Mouse (Mus musculus) hindbrain, embryonic 15.5 days (tissue): ENCODE measurements at regions not wholly inside any gene's neighbourhood (a gene's known extent, or its start where the extent isn't known, plus 50 kb on each side); places are given as distances from the start of the nearest gene placed in this dataset.

Experiments used
- ATAC-seq: fragments of 200-750 bp; cut with Nextera tagmentation; 2 replicates; pipeline ENCODE4 v1.8.0; 2017; ENCODE audit warnings: low read depth, moderate number of reproducible peaks, moderate TSS enrichment; ENCODE audit not compliant: low FRiP score
- H3K27ac ChIP-seq: fragments of 300-500 bp; sonication (generic); replicated peaks from 2 replicates; pipeline ENCODE4 v1.5.1; 2015; ENCODE audit warnings: mild to moderate bottlenecking, inconsistent platforms
- H3K27me3 ChIP-seq: fragments of 300-500 bp; sonication (generic); 2 replicates; pipeline ENCODE4 v1.6.1; 2015; ENCODE audit warnings: control low read depth, inconsistent platforms
- H3K36me3 ChIP-seq: fragments of 300-500 bp; sonication (generic); 2 replicates; pipeline ENCODE4 v1.6.1; 2015; ENCODE audit warnings: control low read depth, inconsistent platforms
- H3K4me1 ChIP-seq: fragments of 300-500 bp; sonication (generic); replicated peaks from 2 replicates; pipeline ENCODE4 v1.6.1; 2015; ENCODE audit warnings: control low read depth, inconsistent platforms
- H3K4me2 ChIP-seq: fragments of 300-500 bp; sonication (generic); 2 replicates; pipeline ENCODE4 v1.6.1; 2015; ENCODE audit warnings: moderate library complexity, mild to moderate bottlenecking, inconsistent platforms
- H3K4me3 ChIP-seq: fragments of 300-500 bp; sonication (generic); 2 replicates; pipeline ENCODE4 v1.5.1; 2015; ENCODE audit warnings: mild to moderate bottlenecking, inconsistent platforms
- H3K9ac ChIP-seq: fragments of 300-500 bp; sonication (generic); 2 replicates; pipeline ENCODE4 v1.6.1; 2015; ENCODE audit warnings: inconsistent platforms
- H3K9me3 ChIP-seq: fragments of 300-500 bp; sonication (generic); 2 replicates; pipeline ENCODE4 v1.6.1; 2016; ENCODE audit warnings: control low read depth, inconsistent platforms
- WGBS: fragments of 180-500 bp; shearing (Covaris S2); methylation state at CpG from one replicate; pipeline ENCODE4 v1.1.7; 2015; 5-methylcytosine and 5-hydroxymethylcytosine counted together

DNA sequence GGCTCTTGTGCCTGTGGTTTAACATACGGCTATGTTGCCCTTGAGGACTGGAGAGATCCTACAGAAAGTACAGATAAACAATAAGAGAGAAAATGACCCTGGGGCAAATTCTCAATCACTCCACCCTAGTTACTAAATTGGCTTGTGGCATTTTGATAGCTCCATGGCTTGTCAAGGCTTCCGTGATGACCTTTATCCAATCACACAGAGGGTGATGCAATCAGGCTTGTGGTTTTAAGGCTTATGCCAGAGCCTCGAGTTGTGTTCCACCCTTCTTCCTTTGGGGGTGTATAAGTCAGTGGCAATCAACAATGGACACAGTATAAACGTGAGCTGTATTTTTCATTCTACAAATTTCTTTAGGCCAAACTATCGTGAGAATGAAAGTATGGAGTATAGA, 513.5 kb upstream of the Slit2 start:
- Histone ChIP-seq H3K27ac (no peak overlapping the region), H3K4me1 (no peaks in the 10 kb centered on the region), H3K4me2 (no peak overlapping the region), H3K4me3 (no peak overlapping the region), H3K27me3 (no peaks in the 10 kb centered on the region), H3K9ac (no peak overlapping the region), H3K36me3 (no peaks in the 10 kb centered on the region), H3K9me3 (no peaks in the 10 kb centered on the region)
- ATAC-seq, result no peak
- WGBS, result 75% methylated on average over 5 of the region's 5 CpGs

DNA sequence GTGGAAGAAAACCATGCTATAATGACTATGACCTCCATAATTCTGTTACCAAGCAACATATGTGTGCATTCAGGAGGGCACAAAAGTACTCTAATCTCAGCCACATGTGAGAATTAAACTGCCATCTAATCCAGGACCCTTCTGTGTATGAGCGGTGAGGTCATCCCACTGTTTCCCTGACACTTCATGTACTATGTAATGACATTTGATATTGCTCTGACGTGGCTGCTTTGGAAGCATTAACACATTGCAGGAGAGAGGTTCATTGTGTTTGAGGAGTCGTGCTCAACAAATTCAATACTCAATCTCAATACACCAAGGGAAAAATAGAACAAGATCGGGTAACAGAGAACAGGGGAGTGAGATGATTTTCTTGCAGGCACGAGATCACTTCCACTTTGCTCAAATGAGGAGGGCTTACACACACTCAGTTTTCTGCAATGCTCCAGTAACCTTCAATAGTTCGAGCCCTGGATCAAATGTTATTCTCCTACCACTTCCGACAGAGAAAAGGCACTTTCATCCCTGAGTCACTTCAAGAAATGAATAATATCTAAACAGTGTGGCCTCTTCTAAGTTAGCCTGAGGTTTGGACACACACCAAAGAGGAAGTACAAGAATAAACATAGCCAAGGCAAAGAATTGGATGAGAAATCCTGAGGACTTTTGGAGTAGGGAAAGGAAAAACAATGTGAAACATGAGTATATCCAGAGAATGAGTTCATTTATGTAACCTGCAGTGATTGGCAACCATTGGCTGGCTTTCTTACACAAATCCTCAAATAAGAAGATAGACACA, 510.7 kb upstream of the Slit2 start:
- no peak overlapping the region for H3K9ac ChIP-seq
- no peak overlapping the region for H3K27ac ChIP-seq
- WGBS, result 61% methylated on average over 7 of the region's 7 CpGs
- no peak for ATAC-seq
- no peaks in the 10 kb centered on the region for H3K9me3 ChIP-seq
- H3K27me3 ChIP-seq, result no peaks in the 10 kb centered on the region
- no peaks in the 10 kb centered on the region for H3K4me1 ChIP-seq
- H3K36me3 ChIP-seq, result no peaks in the 10 kb centered on the region
- H3K4me2 ChIP-seq, result no peak overlapping the region
- H3K4me3 ChIP-seq, result no peak overlapping the region

DNA sequence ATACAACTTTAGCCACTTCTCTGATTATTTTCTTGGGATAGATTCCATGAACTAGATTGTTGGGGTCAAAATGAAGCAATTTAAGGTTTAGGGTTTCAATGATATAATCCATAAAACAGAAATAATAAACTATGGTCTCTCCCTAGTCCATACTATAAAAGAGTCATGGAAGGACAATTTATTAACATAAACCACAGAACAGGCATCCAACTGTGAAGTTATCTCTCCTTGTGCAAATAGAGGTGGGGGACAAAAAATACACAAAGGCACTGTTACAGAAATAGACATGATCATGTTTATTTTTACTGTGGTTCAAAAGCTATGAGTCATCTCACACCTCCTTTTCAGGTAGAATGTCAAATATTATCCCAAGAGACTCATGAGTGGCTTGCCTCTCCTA, 503.0 kb upstream of the Slit2 start:
- Histone ChIP-seq H3K4me3 (no peak overlapping the region), H3K27ac (no peak overlapping the region), H3K4me1 (no peaks in the 10 kb centered on the region), H3K4me2 (no peak overlapping the region), H3K9me3 (no peaks in the 10 kb centered on the region), H3K27me3 (no peaks in the 10 kb centered on the region), H3K36me3 (no peaks in the 10 kb centered on the region), H3K9ac (no peak overlapping the region)
- ATAC-seq, result no peak

DNA sequence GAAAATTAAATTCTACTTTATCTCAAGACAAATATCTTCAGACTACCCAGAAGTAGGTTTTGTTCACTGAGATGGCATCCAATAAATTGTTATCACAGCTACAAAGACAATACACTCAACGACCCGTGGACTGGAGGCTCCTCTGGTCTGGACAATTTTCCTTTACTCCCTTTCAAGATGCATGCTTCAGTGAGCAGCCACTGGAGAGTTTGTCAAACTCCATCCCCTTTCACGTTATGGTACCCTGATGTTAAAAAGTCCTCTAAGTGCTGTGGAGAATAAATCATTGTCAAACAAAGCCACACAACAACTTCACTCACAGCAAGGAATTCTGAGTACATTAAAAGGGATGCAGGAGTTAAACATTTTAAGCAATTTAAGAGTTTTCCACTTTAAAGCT, 486.7 kb upstream of the Slit2 start:
- H3K36me3 ChIP-seq, result no peaks in the 10 kb centered on the region
- H3K9me3 ChIP-seq, result no peaks in the 10 kb centered on the region
- H3K4me1 ChIP-seq, result no peaks in the 10 kb centered on the region
- H3K9ac ChIP-seq, result no peak overlapping the region
- H3K27ac ChIP-seq, result no peak overlapping the region
- no peak overlapping the region for H3K4me2 ChIP-seq
- WGBS, result 8% methylated on average over 3 of the region's 3 CpGs
- no peaks in the 10 kb centered on the region for H3K27me3 ChIP-seq
- H3K4me3 ChIP-seq, result no peak overlapping the region
- no peak for ATAC-seq

DNA sequence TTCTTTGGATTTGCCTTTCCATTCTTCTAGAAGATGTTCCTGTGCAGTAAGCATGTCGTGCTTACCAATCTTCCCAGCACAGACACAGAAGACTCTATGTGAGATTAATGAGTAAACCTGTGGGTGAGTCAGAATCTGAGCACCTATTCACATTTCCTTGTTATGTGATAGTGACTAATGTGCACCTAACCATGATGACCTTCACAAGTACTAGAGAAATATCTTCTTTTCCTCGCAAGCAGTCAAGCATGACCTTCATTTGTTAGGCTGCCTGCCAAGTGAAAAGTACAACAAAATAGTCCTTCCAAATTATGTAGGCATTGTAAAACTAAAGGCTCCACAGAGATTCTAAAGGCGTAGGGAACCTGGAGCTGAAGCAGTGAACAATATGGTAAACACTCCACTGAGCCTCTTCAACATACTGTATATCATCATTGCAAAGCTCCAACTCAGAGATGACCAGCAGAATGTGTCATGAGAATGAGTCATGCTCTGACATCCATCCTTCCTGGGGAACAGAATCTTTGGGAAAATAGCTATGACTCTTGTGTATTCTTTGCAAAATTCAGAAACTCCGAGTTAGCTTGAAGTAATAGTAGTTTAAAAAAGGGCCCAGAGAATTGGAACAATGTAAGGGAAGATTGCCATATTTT, 480.0 kb upstream of the Slit2 start:
- H3K27ac ChIP-seq, result no peak overlapping the region
- H3K36me3 ChIP-seq, result no peaks in the 10 kb centered on the region
- H3K4me1 ChIP-seq, result no peaks in the 10 kb centered on the region
- H3K9ac ChIP-seq, result no peak overlapping the region
- H3K27me3 ChIP-seq, result no peaks in the 10 kb centered on the region
- ATAC-seq, result no peak
- WGBS, result 69% methylated on average over 4 of the region's 4 CpGs
- H3K4me2 ChIP-seq, result no peak overlapping the region
- no peak overlapping the region for H3K4me3 ChIP-seq
- no peaks in the 10 kb centered on the region for H3K9me3 ChIP-seq

DNA sequence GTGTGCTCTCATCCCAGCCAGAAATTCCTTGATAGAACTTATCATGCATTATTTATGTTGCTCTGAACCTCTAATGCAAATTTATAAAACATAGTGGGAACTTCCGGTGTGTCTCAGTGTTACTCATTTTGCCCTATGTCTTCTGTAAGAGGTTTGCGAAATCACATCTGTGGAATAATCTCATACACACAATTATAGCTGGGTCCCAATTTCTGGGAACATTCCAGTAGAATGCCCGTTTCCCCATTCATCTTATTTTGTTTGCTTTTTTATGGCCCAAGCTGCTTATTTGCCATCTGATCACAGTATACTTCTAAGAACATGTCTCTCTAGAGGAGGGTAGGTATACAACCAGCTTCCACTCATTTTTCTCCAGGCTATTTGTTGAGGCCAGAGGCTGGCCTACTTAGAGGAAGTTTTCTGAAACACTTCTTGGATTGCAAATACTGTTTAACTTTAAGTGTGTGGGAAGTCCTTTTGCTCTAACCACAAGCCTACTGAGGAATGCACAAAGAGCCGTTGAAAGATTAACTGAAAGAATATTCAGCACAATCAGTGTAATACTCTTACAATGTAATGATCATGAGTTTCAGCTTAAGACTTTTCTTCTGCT, 474.1 kb upstream of the Slit2 start:
- H3K9ac ChIP-seq, result no peak overlapping the region
- no peaks in the 10 kb centered on the region for H3K9me3 ChIP-seq
- no peak overlapping the region for H3K4me2 ChIP-seq
- H3K27me3 ChIP-seq, result no peaks in the 10 kb centered on the region
- WGBS, result 89% methylated on average over 4 of the region's 4 CpGs
- no peak for ATAC-seq
- H3K27ac ChIP-seq, result no peak overlapping the region
- H3K36me3 ChIP-seq, result no peaks in the 10 kb centered on the region
- no peaks in the 10 kb centered on the region for H3K4me1 ChIP-seq
- no peak overlapping the region for H3K4me3 ChIP-seq

DNA sequence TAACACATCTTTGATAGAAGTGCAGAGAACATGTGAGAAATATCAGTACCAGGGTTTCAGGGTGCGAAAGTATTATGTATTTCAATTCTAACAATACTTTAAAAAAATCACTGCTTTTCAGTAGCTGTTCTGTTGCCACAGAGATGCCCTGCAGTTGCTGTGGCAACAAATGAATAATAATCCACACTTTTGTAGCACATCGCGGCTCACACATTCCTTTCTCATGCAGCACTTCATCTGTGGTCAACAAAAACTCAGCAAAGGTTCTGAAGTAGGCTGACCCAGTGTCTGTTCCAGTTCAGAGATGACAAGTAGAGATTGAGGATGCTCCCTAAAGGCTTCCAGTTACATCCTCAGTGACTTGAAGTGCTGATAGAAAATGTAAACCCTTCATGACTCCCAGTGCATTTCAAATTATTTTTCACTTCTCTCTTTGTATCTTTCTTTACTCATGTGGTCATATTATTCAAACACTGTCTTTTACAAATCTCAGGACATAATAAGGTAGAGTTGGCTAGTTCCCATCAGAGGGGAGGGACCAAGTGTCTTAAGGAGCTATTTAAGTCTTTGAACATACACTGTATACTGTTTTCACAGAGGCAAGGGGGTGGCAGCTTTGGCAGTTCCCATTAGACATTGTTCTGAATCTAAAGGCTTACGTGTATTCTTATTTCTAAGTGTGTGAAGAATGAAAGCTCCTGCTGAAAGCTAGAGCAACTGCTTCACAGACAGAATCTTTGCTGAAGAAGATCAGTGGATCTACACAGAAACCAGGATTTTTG, 460.6 kb upstream of the Slit2 start:
- H3K4me2 ChIP-seq, result no peak overlapping the region
- ATAC-seq, result no peak
- H3K27me3 ChIP-seq, result no peaks in the 10 kb centered on the region
- no peak overlapping the region for H3K9ac ChIP-seq
- H3K27ac ChIP-seq, result no peak overlapping the region
- no peak overlapping the region for H3K4me3 ChIP-seq
- no peaks in the 10 kb centered on the region for H3K36me3 ChIP-seq
- no peaks in the 10 kb centered on the region for H3K9me3 ChIP-seq
- H3K4me1 ChIP-seq, result peaks cover 6% of the 10 kb centered on the region; the same call in 1 of the 2 replicates
- WGBS, result 24% methylated on average over 4 of the region's 4 CpGs

DNA sequence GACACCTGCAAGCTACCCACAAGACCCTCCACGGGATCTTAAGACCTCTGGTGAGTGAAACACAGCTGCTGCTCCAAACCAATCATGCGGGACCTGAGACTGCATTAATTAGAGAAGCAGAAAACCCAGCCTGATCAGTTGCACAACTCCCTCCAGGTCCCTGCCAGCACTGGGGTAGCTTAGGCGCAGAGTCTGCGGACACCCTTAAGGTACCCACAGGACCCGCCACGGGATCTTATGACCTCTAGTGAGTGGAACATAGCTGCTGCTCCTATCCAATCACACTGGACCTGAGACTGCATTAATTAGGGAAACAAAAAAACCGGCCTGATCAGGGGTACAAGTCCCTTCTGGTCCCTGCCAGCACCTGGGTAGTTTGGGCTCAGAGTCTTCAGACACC, 454.3 kb upstream of the Slit2 start:
- Histone ChIP-seq H3K9ac (no peak overlapping the region), H3K4me3 (no peak overlapping the region), H3K4me2 (no peak overlapping the region), H3K36me3 (no peaks in the 10 kb centered on the region), H3K4me1 (no peaks in the 10 kb centered on the region), H3K27me3 (no peaks in the 10 kb centered on the region), H3K9me3 (no peaks in the 10 kb centered on the region), H3K27ac (no peak overlapping the region)
- 88% methylated on average over 7 of the region's 7 CpGs for WGBS
- no peak for ATAC-seq

DNA sequence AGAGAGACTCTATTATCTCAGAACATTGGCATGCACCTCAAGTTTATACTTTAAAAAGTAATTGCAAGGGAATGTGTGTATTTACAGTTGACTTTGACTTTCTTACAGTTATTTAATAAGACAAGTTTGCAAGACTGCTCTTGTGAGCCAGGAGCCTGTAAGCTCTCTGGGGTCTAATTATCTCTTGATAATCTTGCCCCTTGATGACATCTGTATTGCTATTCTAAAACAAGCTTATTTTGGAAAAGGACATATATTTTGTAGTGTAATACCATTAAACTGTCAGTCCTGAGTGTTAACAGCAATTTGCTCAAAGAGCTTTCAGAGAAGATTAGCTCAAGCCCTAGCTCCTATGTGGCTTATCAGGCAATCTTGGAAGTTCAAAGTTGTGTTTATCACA, 445.4 kb upstream of the Slit2 start:
- Histone ChIP-seq H3K27ac (no peak overlapping the region), H3K4me2 (no peak overlapping the region), H3K9ac (no peak overlapping the region), H3K27me3 (no peaks in the 10 kb centered on the region), H3K4me3 (no peak overlapping the region), H3K36me3 (no peaks in the 10 kb centered on the region), H3K9me3 (no peaks in the 10 kb centered on the region), H3K4me1 (no peaks in the 10 kb centered on the region)
- ATAC-seq, result no peak

DNA sequence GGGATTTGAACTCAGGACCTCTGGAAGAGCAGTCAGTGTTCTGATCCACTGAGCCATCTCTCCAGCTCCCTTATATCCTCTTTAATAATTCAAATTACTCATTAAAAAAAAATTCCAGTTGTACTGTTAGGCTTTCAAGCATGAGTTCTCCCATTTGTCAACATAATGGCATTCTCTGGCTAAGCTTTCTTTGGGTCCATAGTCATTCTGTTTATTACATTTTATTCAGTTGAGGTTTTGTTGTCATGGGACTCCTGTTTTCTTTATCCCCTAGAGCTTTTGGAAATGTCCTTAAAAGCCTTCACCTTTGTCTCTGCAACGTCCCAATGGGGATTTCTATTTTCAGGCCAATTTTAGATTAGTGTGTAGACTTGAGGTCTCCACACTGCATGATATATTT, 440.7 kb upstream of the Slit2 start:
- no peak for ATAC-seq
- 70% methylated on average over 1 of the region's 1 CpGs for WGBS

DNA sequence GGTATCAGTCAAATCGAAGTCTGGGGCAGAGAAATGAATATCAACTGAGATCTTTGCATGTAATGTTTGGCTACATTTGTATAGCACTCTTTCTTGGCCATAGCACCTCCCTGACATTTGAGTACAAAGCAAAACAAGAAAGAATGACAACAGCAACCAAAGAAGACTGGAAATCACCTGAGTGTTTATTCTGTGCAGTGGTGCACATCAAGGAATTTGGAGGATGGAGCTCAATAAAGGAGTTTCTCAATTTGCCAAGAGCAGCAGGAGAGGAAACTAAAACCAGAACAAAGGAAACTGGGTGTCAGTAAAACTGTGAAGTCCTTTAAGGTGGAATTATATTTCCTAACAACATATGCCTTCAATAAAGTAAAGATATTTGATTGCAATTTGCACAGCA, 426.2 kb upstream of the Slit2 start:
- Histone ChIP-seq H3K9ac (no peak overlapping the region), H3K4me1 (no peaks in the 10 kb centered on the region), H3K27ac (no peak overlapping the region), H3K4me3 (no peak overlapping the region), H3K27me3 (no peaks in the 10 kb centered on the region), H3K36me3 (no peaks in the 10 kb centered on the region), H3K4me2 (no peak overlapping the region), H3K9me3 (no peaks in the 10 kb centered on the region)
- 68% methylated on average over 1 of the region's 1 CpGs for WGBS
- no peak for ATAC-seq

More for the DNA sequence above, 440.7 kb upstream of the Slit2 start:
- no peaks in the 10 kb centered on the region for H3K27me3 ChIP-seq
- no peaks in the 10 kb centered on the region for H3K9me3 ChIP-seq
- no peak overlapping the region for H3K9ac ChIP-seq
- no peak overlapping the region for H3K4me3 ChIP-seq
- no peaks in the 10 kb centered on the region for H3K36me3 ChIP-seq
- no peak overlapping the region for H3K27ac ChIP-seq
- H3K4me2 ChIP-seq, result no peak overlapping the region
- no peaks in the 10 kb centered on the region for H3K4me1 ChIP-seq

DNA sequence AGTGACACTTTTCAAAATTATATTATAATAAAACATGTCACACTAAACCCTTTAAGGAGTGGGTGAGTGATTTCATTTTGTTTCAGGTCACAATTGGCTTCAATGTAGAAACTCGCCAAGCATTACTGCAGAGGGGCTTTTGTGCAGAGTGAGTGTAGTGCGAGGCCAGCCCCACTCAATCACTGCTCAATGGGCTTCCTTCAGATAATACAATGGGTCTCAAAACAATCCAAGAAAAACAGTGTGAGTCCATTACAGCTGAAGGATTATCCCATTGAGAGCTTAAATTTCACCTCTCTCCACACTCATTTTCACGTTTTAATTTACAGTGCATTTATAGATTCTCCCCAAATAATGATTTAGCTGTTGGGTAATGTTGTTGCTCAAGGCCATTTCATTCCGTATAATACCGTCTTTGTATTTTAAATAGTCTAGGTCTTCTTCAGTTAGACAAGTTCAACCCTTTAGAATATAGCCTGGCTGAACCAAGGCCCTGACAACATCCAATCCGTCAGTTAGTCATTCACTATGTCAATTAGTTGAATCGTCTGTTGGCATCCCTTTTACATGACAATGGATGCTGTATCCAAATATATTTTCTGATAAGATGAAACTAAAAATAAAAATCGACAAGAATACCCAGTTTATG, 425.7 kb upstream of the Slit2 start:
- WGBS, result 23% methylated on average over 8 of the region's 8 CpGs
- no peaks in the 10 kb centered on the region for H3K27me3 ChIP-seq
- H3K9me3 ChIP-seq, result no peaks in the 10 kb centered on the region
- no peak overlapping the region for H3K9ac ChIP-seq
- H3K4me2 ChIP-seq, result no peak overlapping the region
- ATAC-seq, result no peak
- H3K4me1 ChIP-seq, result no peaks in the 10 kb centered on the region
- no peak overlapping the region for H3K27ac ChIP-seq
- no peak overlapping the region for H3K4me3 ChIP-seq
- no peaks in the 10 kb centered on the region for H3K36me3 ChIP-seq
